Mouse (Mus musculus): Measurements from ENCODE around the gene Pcnp. TPM values are rescaled to one million over a fixed set of nuclear protein-coding genes. Genes with fewer than 3 reads are reported as not detected.

Gene Pcnp
- polyA plus RNA-seq, 1 experiment from 2014 or later = 128 TPM

DNA sequence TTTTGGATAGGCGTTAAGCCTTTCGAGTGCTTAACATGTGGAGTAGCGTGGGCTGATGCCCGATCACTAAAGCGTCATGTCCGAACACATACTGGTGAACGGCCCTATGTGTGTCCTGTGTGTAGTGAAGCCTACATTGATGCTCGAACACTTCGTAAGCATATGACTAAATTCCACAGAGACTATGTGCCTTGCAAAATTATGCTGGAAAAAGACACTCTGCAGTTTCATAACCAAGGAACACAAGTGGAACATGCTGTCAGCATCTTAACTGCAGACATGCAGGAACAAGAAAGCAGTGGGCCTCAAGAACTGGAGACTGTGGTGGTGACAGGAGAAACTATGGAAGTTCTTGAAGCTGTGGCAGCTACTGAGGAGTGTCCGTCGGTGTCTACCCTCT lies 22.7 kb downstream of the Pcnp start:
- TF ChIP-seq CTCF (IDR thresholded peaks at IDR 0.05; ENCODE audit: low read depth) = no peak
- TF ChIP-seq EP300 (optimal IDR thresholded peaks at IDR 0.05) = no peak
- Histone ChIP-seq H3K9me3 (ENCODE audit: control insufficient read depth, low read length) (no peaks in the 10 kb centered on the region), H3K27me3 (ENCODE audit: control insufficient read depth, insufficient read depth, low read length) (no peaks in the 10 kb centered on the region), H3K36me3 (ENCODE audit: control insufficient read depth, insufficient read depth, low read length) (peaks cover 13% of the 10 kb centered on the region), H3K27ac (replicated peaks) (no peak overlapping the region), H3K4me3 (ENCODE audit: low read depth, low read length) (no peak overlapping the region), H3K9ac (ENCODE audit: low read length) (no peak overlapping the region), H3K4me2 (replicated peaks; ENCODE audit: low read depth) (no peak overlapping the region), H3K4me1 (replicated peaks; ENCODE audit: control insufficient read depth, insufficient read depth) (no peaks in the 10 kb centered on the region)
- WGBS = 94% methylated on average over 11 of the region's 11 CpGs
- ATAC-seq (ENCODE audit: low FRiP score, low TSS enrichment) = no peak
- DNase-seq (ENCODE audit: low spot score) = no peak

DNA sequence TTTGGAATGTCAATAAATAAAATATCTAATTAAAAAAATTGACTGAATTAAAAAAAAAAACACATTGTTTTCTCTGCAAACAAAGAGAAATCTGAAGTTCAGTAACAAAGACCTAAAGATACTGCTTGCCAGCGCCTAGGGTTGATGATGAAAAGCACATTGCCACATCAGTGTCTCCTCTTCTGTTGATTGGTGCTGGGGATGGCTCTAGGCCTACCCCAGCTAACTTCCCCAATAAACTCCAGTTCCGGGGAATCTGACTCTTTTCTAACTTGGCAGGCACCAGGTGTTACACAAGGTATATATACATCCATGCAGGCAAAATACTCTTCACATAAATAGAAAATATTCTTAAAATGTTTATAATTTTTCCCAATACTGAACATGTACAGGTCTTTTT lies 35.3 kb downstream of the Pcnp start:
- Histone ChIP-seq H3K36me3 (ENCODE audit: control insufficient read depth, insufficient read depth, low read length) (peaks cover 4% of the 10 kb centered on the region; the same call in 1 of the 2 replicates), H3K4me3 (ENCODE audit: low read depth, low read length) (no peak overlapping the region), H3K4me1 (replicated peaks; ENCODE audit: control insufficient read depth, insufficient read depth) (no peaks in the 10 kb centered on the region), H3K9me3 (ENCODE audit: control insufficient read depth, low read length) (no peaks in the 10 kb centered on the region), H3K9ac (ENCODE audit: low read length) (no peak overlapping the region), H3K27ac (replicated peaks) (no peak overlapping the region), H3K27me3 (ENCODE audit: control insufficient read depth, insufficient read depth, low read length) (no peaks in the 10 kb centered on the region), H3K4me2 (replicated peaks; ENCODE audit: low read depth) (no peak overlapping the region)
- 93% methylated on average over 2 of the region's 2 CpGs for WGBS
- TF ChIP-seq CTCF (IDR thresholded peaks at IDR 0.05; ENCODE audit: low read depth) (no peak), EP300 (optimal IDR thresholded peaks at IDR 0.05) (no peak)
- DNase-seq (ENCODE audit: low spot score) = no peak
- no peak for ATAC-seq (ENCODE audit: low FRiP score, low TSS enrichment)

DNA sequence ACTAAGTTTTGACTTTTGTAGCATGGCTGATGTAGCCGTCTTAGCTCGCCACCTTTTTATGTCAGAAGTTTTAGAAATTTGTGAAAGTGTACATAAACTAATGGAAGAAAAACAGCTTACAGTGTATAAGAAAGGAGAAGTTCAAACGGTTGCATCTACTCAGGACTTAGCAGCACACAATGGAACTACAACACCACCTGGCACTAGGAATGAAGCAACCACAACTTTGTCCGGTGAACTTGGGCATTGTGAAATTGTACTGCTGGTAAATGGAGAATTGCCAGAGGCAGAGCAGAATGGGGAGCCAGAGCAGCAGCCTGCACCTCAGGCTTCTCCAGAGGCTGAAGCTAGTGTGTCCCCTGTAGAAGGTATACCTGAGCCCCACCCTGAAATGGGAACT lies 39.2 kb downstream of the Pcnp start:
- 89% methylated on average over 4 of the region's 4 CpGs for WGBS
- no peaks in the 10 kb centered on the region for H3K4me1 ChIP-seq (replicated peaks; ENCODE audit: control insufficient read depth, insufficient read depth)
- no peak for TF ChIP-seq CTCF (IDR thresholded peaks at IDR 0.05; ENCODE audit: low read depth)
- TF ChIP-seq EP300 (optimal IDR thresholded peaks at IDR 0.05) = no peak
- peaks cover 4% of the 10 kb centered on the region; the same call in 1 of the 2 replicates for H3K36me3 ChIP-seq (ENCODE audit: control insufficient read depth, insufficient read depth, low read length)
- no peak overlapping the region for H3K9ac ChIP-seq (ENCODE audit: low read length)
- H3K27ac ChIP-seq (replicated peaks) = no peak overlapping the region
- ATAC-seq (ENCODE audit: low FRiP score, low TSS enrichment) (no peak), DNase-seq (ENCODE audit: low spot score) (no peak)
- H3K4me3 ChIP-seq (ENCODE audit: low read depth, low read length) = no peak overlapping the region
- no peak overlapping the region for H3K4me2 ChIP-seq (replicated peaks; ENCODE audit: low read depth)
- no peaks in the 10 kb centered on the region for H3K9me3 ChIP-seq (ENCODE audit: control insufficient read depth, low read length)
- H3K27me3 ChIP-seq (ENCODE audit: control insufficient read depth, insufficient read depth, low read length) = no peaks in the 10 kb centered on the region

DNA sequence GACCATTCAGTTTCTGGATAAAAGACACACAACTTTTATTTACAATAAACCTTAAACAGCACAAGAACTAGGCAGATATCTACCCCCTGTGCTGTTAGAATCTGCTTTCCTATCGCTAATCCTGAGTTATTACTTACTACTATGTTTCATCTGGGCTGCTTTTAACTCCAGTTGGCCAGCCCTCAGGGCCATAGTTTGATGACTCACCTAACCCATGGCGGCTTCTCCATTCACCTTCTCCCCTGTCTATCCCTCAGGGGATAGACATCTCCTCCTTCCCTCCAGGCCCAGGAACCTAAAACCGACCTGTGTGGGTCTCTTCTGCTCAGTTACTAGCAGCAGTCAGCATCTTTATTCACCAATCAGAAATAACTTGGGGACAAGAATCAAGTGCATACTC lies 43.5 kb downstream of the Pcnp start:
- Histone ChIP-seq H3K4me3 (ENCODE audit: low read depth, low read length) (no peak overlapping the region), H3K36me3 (ENCODE audit: control insufficient read depth, insufficient read depth, low read length) (0 out of 2 replicates have a peak, but pooled peaks cover 6% of the 10 kb centered on the region), H3K27ac (replicated peaks) (no peak overlapping the region), H3K9me3 (ENCODE audit: control insufficient read depth, low read length) (no peaks in the 10 kb centered on the region), H3K9ac (ENCODE audit: low read length) (no peak overlapping the region), H3K4me1 (replicated peaks; ENCODE audit: control insufficient read depth, insufficient read depth) (no peaks in the 10 kb centered on the region), H3K4me2 (replicated peaks; ENCODE audit: low read depth) (no peak overlapping the region), H3K27me3 (ENCODE audit: control insufficient read depth, insufficient read depth, low read length) (no peaks in the 10 kb centered on the region)
- 91% methylated on average over 3 of the region's 3 CpGs for WGBS
- ATAC-seq (ENCODE audit: low FRiP score, low TSS enrichment) = no peak
- TF ChIP-seq CTCF (IDR thresholded peaks at IDR 0.05; ENCODE audit: low read depth) (no peak), EP300 (optimal IDR thresholded peaks at IDR 0.05) (no peak)
- DNase-seq (ENCODE audit: low spot score) = no peak

DNA sequence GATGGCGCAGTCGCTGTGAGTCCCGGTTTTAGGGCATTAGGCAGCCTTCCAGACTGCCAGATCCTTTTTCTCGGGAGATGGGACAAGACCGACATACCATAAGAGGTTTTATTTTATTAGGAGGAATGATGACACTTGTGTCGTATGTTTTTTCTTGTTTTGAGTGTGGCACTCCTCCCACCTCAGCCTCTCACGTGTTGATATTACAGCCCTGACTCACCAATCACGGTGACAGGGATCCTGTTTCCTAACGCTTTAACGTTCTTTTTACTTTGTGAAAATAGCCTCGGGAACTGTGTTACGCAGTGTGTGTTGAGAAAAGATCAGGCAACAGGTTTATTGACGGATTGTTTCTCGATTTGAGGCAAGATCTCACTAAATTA lies 54.6 kb downstream of the Pcnp start:
- H3K4me3 ChIP-seq (ENCODE audit: low read depth, low read length) = peak overlapping the region; percentile 100
- H3K4me1 ChIP-seq (replicated peaks; ENCODE audit: control insufficient read depth, insufficient read depth) = no peaks in the 10 kb centered on the region
- no peaks in the 10 kb centered on the region for H3K27me3 ChIP-seq (ENCODE audit: control insufficient read depth, insufficient read depth, low read length)
- peak overlapping the region; percentile 97 for H3K9ac ChIP-seq (ENCODE audit: low read length)
- TF ChIP-seq CTCF (IDR thresholded peaks at IDR 0.05; ENCODE audit: low read depth) (no peak), EP300 (optimal IDR thresholded peaks at IDR 0.05) (no peak)
- H3K27ac ChIP-seq (replicated peaks) = peak overlapping the region; percentile 97
- under 1% methylated on average over 14 of the region's 14 CpGs for WGBS
- DNase-seq (ENCODE audit: low spot score) = peak; percentile 57
- no peaks in the 10 kb centered on the region for H3K9me3 ChIP-seq (ENCODE audit: control insufficient read depth, low read length)
- H3K36me3 ChIP-seq (ENCODE audit: control insufficient read depth, insufficient read depth, low read length) = peaks cover 14% of the 10 kb centered on the region
- peak; percentile 48 for ATAC-seq (ENCODE audit: low FRiP score, low TSS enrichment)
- H3K4me2 ChIP-seq (replicated peaks; ENCODE audit: low read depth) = peak overlapping the region; percentile 68

DNA sequence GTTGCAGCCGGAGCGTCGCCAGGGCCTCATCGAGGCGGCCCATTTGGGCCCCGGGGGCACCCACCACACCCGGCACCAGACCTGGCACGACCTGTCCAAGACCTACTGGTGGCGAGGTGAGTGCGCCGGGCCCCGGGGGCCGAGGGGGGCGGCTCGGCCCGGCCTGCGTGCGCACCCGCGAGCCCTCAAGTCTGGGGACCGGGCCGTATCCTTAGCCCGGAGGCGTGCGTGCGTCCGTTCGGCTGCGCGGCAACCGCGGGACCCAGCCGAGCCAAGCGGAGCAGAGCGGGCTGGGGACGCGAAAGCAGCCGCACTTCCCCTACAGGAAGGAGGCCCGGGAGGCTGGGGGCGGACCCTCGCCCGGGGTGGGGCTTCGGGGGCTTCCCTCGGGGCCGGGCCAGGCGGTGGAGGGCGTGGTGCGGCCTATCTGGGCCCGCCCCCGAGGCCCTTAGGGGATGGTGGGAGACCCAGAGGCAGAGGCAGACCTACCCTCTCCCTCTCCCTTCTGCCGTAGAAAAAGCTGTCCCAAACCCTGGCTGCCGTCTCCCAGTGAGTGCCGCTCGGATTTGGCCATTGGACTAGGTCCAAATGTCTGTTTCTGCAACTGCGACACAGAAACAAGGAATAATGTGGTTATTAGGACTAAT lies 55.2 kb downstream of the Pcnp start:
- no peaks in the 10 kb centered on the region for H3K4me1 ChIP-seq (replicated peaks; ENCODE audit: control insufficient read depth, insufficient read depth)
- peak; percentile 91 for ATAC-seq (ENCODE audit: low FRiP score, low TSS enrichment)
- no peaks in the 10 kb centered on the region for H3K27me3 ChIP-seq (ENCODE audit: control insufficient read depth, insufficient read depth, low read length)
- peak overlapping the region; percentile 100 for H3K4me3 ChIP-seq (ENCODE audit: low read depth, low read length)
- WGBS = under 1% methylated on average over 49 of the region's 55 CpGs
- peak overlapping the region; percentile 97 for H3K27ac ChIP-seq (replicated peaks)
- no peaks in the 10 kb centered on the region for H3K9me3 ChIP-seq (ENCODE audit: control insufficient read depth, low read length)
- H3K4me2 ChIP-seq (replicated peaks; ENCODE audit: low read depth) = peak overlapping the region; percentile 68
- TF ChIP-seq EP300 (optimal IDR thresholded peaks at IDR 0.05) (no peak), CTCF (IDR thresholded peaks at IDR 0.05; ENCODE audit: low read depth) (no peak)
- H3K36me3 ChIP-seq (ENCODE audit: control insufficient read depth, insufficient read depth, low read length) = peaks cover 14% of the 10 kb centered on the region
- peak; percentile 95 for DNase-seq (ENCODE audit: low spot score)
- H3K9ac ChIP-seq (ENCODE audit: low read length) = peak overlapping the region; percentile 97
